Mouse (Mus musculus): ENCODE measurements around the gene Asic5.
A peak's percentile ranks its signal among the peaks of the same experiment; 100 is the strongest.

Asic5 gene

DNA sequence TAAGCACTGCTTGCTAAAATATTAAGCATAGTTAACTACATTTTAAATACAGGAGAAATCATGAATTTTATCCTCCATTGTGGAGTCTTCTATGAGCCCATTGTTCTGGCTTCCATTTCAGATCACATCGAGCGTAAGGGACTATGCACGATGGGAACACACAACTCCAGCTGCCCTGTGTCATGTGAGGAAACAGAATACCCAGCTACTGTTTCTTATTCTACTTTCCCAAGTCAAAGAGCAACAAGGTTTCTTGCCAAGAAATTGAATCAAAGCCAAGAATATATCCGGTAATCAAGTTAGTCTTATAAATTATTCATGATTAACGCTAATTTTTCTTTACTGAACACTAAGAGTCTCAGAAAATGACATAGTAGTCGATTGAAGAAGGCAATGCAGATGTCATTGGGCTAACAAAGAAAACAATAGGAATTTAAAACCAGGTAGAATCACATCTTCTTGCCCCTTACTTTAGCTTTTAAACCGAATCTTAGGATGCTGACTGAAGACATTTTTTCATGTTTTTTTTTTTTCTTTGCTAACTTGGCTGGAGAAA, 32.1 kb downstream of the Asic5 start:
- no peak for DNase-seq (ENCODE audit: low spot score)

DNA sequence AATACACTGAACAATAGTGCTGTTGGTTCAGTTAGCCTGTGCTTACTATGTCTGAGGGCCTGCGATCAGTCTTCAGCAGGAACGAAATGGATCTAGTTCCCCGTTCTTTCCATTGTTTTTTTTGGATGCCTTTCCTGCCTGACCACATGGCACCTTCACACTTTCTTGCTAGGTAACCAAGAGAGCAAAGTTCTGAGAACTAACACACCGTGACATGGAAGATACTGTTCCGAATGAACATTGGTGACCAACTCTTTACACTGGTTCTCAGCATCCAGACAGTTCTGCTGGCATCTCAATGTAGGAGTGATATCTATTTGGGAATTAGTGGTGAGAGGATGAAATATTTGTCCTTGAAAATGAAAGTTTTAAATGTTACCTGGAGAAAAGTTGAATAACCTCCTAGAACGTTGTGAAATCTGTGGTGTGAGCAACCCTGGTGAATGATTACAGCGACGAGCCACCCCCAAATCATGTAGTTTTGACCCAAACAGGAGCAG, 40.4 kb downstream of the Asic5 start:
- no peak for DNase-seq (ENCODE audit: low spot score)

DNA sequence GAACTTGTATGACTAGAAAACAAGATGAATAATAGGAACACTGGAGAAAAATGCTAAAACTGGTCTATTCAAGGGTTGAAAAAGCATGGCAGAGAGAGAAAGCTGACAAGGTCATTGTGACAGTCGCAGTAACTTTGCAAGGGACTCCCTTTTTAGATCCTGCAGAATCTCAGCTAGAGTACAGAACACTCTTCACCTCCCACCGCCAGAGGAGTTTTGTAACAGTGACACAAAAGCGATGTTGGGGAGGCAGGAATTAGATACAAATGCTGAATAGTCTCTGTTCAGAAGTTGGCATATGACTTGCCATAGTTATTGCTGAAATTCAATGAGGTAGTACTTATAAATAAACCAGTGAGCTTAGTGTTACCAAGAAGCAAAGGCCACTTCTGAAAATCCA, 41.0 kb downstream of the Asic5 start:
- DNase-seq (ENCODE audit: low spot score), result no peak

DNA sequence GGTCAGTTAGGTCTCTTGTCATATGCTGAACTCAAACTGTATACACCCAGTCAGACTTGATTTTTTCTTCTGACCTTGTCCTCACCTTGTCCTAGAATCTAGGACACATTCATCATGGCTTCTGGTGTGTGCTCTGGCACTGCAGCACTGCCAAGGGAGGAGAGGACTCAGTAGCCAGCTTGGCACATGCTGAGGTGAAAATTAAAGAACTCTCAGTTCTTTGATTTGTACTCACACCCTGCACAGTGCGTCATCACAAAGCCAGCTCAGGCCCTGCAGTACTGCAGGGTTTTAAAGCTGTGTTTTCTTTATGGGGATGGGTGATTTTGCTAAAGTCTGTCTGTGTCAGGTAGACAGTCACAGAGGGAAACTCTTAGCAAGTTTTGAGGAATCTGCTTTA, 45.2 kb downstream of the Asic5 start:
- DNase-seq (ENCODE audit: low spot score), result no peak

DNA sequence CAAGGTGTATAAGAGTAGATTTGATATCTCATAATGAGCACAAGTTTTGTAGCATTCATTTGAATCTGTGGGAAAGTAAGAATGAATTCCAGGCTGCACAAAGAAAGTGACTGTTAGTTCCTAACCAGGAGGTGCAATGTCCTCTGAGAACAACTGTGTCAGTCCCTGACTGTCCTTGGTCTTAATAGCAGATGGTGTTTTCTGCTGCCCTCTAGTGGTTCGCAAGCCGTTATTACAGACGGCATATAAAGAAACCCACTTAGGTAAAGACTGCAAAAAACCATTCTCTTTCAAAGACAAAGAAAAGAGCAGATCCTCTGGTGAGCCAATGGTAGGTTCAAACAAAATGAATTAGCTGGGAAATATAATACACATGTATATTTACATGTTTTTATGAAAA, 47.1 kb downstream of the Asic5 start:
- no peak for DNase-seq (ENCODE audit: low spot score)

DNA sequence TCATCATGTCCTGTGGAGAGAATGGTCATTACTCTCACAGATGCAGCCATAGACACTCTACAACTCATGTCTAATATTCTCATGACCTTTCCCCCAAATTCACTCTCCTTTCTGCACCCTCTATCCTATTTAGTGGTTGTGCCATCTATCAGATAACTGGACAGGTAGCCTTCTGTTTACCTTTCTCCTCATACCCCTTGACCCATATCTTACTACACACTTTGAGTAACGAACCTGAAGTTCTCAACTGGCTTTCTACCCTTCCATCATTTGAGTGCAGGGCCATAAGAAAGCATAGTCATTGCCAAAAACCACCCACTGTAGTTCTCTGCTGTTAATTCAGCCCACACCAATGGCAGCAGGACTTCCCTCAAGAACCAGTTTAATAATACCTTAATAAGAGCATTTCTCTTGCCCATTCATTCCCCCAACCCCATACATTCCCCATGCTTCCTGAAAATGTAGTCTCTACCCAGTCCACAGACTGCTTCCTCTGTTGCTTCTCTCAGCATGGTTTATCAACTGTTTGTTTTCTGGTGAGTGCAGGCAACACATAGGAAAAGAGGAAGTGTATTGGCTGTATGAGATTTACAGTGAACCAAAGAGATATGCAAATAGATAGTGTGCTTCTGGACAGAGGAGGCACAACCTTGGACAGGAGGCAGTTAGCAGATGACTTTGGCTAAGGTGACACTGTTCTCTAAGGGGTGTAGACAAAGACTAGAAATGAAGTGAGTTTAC, 48.1 kb downstream of the Asic5 start:
- DNase-seq (ENCODE audit: low spot score), result no peak

DNA sequence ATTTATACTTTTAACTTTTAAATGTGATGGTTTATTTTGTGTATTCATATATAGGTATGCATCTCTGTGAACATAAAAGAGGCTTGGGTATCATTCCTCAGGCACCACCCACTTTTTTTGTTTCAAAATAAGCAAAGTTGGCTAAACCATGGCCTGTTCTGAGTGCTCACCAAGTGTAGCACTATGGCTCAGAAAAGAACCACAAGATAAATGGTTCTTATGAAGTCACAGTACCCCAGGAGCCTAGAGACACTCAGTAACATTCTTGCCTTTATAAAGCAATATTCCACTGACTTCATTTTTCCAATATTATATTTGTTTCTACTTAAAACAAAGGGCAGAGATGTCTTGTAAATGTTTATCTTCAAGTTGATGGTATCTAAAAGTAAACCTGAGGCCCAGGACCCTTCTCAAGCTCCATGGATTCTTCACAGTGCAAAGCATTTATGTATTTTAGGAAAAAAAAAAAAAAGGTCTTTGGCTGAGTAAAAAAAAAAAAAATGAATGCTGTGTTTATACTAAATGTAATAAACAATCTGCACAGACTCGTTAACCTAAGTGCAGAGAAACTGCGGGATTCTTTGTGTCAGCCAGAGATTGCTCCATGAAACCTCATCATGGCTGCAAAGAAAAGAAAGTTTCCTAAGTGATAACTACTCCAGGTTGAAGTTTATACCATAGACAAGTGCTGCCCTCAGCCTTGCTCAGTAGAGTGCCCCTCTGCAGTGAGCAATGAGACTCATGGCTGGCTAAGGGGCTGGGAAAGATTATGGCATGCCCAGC, 54.4 kb downstream of the Asic5 start:
- DNase-seq (ENCODE audit: low spot score), result no peak

DNA sequence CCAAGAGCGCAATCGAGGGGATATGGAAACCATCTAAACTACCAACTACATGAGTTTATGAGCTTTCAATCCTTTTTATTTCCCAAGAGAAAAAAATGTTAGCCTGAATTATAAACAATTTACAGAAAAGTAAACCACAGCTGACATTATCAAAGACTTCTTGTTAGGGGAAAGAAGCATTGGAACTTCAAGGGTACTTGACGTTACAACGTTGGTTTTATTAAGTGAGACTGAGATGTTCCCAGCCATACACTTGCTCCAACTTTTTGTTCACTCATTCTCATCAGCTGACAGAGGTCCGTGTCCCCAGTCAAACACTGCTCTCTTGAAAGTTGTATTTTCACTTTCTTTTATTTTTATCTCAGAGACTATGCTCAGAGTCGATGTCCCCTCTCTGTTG, 61.6 kb downstream of the Asic5 start:
- DNase-seq (ENCODE audit: low spot score), result no peak

DNA sequence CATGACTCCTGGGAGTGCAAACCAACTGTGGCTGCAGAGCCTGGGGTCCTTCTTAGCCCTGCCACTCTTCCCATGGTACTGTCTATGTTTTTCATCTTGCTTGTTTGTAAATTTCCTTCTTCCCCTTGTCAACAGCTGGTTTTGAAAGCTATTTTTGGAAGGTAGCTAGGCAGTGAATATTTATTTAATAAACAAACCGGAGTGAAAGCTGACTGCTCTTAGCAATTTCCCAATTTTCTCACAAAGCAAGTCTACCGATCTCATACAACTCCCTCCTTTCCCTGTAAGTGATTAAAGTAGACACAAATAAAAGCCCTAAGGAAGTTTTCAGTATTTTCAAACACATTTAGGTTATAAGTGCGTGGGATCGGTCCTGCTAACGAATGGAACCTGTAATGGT, 62.8 kb downstream of the Asic5 start:
- DNase-seq (ENCODE audit: low spot score), result no peak

DNA sequence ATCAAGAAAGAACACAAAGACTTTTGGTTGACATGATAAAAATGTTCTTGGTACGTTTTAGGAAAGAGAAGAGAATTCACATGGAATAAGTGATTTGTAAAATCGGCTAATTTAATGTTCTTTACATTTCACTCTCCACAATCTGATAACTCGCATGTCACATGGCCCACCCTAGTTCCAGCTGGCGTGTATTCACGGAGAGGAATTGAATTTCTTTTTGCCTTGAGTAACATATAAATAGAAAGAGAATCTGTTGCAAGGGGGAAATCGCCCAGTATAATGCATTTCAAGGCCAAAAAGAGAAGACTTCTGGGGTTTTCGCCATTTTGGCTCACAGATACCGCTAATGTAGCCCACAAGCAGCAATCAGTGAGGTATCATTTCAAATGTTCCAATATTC, 64.0 kb downstream of the Asic5 start:
- no peak for DNase-seq (ENCODE audit: low spot score)

DNA sequence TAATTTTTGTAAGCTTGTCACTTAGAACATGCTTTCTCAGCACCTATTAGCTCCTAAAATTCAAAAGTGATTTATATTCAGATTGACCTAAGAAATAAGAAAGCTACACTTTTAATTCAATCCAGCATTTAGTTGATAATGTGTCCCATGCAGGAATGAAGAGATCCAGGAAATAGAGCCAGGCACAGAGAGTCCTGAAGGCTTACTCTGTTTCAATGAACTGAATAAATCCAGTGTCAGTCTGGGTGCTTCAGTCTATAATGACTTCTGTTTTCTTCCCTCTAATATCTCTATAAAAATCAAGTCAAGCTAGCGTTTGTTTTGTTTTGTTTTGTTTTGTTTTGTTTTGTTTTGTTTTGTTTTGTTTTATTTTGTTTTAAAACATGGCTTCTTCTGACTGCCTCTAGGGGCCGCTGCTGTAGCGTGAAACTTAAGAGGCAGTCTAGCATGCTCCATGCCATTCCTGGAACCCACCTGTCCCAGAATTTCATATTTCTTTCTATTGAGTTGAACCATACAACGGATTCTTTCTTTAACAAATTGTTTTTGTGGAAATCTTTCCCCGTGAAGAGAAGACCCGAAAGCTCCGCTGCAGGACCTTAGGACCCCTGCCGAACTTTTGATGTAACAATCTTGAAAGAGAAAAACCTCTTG, 65.1 kb downstream of the Asic5 start:
- DNase-seq (ENCODE audit: low spot score), result peak; percentile 45

DNA sequence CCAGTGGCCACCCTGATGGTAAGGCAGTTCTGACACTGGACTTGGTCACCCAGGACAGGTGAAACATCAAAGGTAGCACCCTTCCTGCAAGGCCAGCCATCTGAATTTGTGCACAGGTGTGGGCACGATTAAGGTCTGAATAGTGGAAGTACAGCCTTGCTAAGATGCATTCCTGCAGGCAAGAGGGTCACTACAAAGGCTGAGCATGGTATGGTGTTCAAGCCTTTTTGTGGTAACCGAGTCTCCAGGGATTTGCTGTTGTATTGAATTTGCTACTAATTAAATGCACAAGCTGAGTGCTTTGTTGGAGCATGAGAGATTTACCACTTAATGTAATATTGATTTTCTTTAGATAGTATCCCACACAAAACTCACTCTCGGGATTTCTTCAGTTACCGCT, 66.0 kb downstream of the Asic5 start:
- no peak for DNase-seq (ENCODE audit: low spot score)

DNA sequence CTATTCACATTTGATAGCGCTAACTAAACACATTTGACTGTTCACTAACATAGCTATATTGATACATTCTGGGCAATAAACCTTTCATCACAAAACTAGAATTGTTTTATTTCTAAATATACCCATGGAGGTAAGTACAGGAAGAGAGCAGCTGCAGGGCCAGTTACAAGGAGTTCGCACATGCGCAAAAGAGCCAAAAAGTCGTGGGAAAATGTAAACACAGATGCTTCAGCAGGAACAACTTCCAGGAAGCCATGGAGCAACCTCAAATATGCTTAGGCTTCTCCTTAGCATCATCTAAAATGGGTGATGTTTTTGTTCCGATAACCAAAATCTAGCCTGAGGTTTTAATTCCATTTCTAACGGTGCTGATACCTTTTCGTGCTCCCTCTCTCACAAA, 66.6 kb downstream of the Asic5 start:
- DNase-seq (ENCODE audit: low spot score), result no peak

DNA sequence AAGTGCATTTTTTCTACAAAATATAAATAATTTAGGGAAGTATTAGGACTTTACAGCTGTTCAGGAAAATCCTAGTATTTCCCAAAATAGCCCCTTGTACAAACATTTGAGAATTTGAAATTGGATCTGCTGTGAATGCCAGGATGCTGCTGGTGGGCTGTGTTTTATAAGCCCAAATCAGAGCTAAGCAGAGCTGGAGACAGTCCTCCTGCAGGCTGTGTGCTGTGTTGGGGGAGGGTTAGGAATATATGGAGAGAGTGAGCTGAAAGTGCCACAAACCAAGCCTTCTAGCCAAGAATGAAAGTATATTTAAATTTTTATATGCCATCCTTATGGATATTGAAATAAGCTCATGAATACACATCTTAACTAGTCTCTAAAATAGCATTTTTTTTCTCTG, 69.4 kb downstream of the Asic5 start:
- DNase-seq (ENCODE audit: low spot score), result no peak

DNA sequence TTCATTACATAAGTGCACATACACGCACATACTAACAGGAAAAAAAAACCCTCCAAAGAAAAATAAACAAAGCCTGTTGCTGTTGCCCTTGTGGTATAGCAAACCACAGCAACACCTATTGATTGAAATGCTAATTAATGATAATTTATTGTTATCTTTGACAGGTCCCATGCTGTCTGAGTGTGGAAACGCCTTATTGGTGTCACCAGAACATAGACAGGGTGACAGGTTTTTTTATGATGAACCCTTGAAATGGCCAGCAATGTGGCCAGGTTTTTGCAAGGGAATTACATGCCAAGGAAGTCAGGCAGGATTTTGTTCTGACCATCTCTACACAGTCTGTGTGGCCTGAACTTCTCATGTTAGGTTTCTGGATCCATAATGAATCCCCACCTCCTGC, 69.9 kb downstream of the Asic5 start:
- DNase-seq (ENCODE audit: low spot score), result no peak

DNA sequence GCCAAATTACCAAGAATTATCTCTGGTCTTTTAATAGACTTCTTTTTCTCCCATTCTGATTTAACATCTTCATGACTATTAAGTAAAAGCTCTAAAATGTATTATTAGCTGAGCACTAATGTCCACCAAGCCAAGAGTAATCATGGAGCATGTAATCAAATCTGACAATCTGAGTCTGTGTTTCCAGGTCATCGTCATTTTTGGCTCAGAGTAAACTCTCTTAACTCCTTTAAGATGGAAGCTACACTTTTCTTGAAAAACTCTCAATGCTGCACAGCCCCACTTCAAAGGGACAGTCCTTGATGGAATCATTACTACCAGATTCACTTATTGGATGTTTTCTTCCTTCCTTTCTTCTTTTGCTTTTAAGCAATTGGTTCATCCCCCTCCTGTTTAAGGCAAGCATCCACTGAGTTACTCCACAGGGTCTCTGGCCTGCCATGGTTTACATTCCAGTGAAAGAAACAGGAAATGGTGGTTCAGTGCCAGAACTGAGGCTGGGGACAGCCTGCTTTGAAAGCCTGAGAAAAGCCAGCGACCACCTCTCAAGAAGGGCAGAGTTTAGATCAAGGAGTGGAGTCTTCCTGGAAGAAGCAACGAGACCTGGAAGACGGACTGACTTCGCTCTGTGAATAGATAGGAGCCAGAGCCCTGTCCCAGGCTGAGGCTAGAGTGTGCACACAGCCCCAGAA, 72.3 kb downstream of the Asic5 start:
- no peak for DNase-seq (ENCODE audit: low spot score)

DNA sequence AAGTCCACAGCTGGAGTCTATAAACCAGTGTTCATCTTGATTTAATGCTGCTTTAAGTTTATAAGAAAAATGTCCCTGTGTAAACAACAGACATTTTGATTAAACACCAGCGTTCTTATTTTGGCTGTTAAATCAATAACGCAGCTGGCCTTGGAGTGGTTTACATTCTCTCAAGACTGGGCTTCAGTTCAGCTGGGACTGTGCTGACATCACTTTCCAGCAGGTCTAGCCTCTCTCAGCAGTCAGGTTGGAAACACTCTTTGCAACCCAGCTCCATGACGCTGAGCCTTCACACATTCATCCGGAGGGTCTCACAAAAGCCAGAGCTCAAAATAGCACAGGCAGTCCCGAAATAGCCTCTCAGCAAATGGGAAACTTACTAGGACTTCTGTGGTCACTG, 75.1 kb downstream of the Asic5 start:
- no peak for DNase-seq (ENCODE audit: low spot score)

DNA sequence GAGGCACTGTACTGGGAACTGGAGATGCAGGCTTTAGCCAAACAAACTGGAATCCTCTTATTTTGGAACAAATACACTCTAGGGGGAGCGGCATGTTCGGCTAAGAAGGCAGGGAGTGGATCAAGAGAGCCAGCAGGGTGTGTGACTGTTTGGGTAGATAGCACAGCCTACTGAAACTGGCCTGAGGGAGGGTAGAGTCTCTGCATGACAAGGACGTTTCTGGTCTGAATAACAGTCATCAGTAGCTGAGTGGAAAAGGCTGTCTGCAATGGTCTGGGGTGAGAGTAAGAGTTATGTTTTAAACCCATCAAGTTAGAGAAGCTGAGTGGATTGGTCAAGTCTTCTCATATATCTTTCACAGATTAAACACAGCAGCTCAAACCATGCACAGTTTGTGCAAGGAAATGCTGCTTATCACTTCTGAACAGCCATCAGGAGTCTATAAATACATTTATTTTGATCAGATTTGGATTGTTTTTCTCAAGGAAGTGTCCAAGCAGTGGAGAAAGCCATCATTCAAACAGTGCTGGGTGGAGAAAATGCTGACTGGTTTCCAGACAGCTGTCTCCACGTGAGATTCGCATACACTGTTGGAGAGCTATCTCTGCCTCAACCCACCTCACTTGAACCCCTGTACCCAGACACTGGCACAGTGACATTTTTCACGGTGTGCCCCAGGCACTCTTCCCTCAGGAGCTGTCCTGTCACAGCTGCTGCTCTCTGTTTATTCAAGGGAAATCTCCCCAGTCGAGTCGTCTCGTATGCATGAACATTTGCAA, 79.5 kb downstream of the Asic5 start:
- DNase-seq (ENCODE audit: low spot score), result no peak

DNA sequence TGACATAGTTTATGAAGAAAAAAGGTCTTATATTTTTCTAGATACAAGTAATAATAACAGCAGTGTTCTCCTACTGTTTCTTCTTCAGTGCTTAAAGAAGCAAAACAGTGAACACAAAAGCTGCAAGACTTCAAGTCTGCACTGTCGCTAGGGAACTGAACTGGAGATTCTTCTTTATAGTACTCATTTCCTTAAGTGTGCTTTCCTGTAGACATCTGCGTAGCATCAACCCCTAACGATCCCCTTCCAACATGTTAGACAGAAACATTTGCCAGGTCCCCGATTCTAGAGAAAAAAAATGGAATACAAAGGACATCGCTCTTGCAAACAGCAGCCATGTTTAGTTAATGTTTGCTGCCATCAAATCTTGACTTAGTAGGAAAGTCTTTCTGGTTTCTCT, 85.7 kb downstream of the Asic5 start:
- DNase-seq (ENCODE audit: low spot score), result no peak
